Mouse (Mus musculus) forebrain, embryonic 15.5 days (tissue): Measurements from ENCODE around the gene Akap13. TPM values are rescaled to one million over a fixed set of nuclear protein-coding genes. Genes with fewer than 3 reads are reported as not detected.
"Not testable (repeated sequence)": the region's sequence is repeated elsewhere in the genome, so short reads cannot be mapped to it uniquely, and the experiment has no call there.

Experiments used
- ATAC-seq: fragments of 200-750 bp; cut with Nextera tagmentation; replicated peaks from 2 replicates; pipeline ENCODE4 v1.8.0; 2017; ENCODE audit warnings: mild to moderate bottlenecking, moderate TSS enrichment, moderate library complexity
- H3K27ac ChIP-seq: fragments of 300-500 bp; sonication (generic); replicated peaks from 2 replicates; pipeline ENCODE4 v1.5.1; 2015; ENCODE audit warnings: mild to moderate bottlenecking, inconsistent platforms
- H3K27me3 ChIP-seq: fragments of 300-500 bp; sonication (generic); 2 replicates; pipeline ENCODE4 v1.6.1; 2015; ENCODE audit warnings: inconsistent platforms
- H3K36me3 ChIP-seq: fragments of 300-500 bp; sonication (generic); 2 replicates; pipeline ENCODE4 v1.6.1; 2015; ENCODE audit warnings: mild to moderate bottlenecking, inconsistent platforms
- H3K4me1 ChIP-seq: fragments of 300-500 bp; sonication (generic); 2 replicates; pipeline ENCODE4 v1.6.1; 2015; ENCODE audit warnings: inconsistent platforms
- H3K4me2 ChIP-seq: fragments of 300-500 bp; sonication (generic); replicated peaks from 2 replicates; pipeline ENCODE4 v1.6.1; 2015; ENCODE audit warnings: mild to moderate bottlenecking, inconsistent platforms
- H3K4me3 ChIP-seq: fragments of 300-500 bp; sonication (generic); 2 replicates; pipeline ENCODE4 v1.5.1; 2015; ENCODE audit warnings: mild to moderate bottlenecking, inconsistent platforms
- H3K9ac ChIP-seq: fragments of 300-500 bp; sonication (generic); replicated peaks from 2 replicates; pipeline ENCODE4 v1.6.1; 2015; ENCODE audit warnings: mild to moderate bottlenecking, inconsistent platforms
- H3K9me3 ChIP-seq: fragments of 300-500 bp; sonication (generic); 2 replicates; pipeline ENCODE4 v1.6.1; 2016; ENCODE audit warnings: inconsistent platforms
- WGBS: fragments of 180-500 bp; shearing (Covaris S2); methylation state at CpG from one replicate; pipeline ENCODE4 v1.1.7; 2015; ENCODE audit warnings: mixed read lengths; 5-methylcytosine and 5-hydroxymethylcytosine counted together
- polyA plus RNA-seq: library from polyadenylated mRNA; unstranded; fragments of >200 nt; fragmentation: Nextera tagmentation; extraction: Ambion mirVana; gene quantifications from 2 replicates; pipeline ENCODE4 v1.2.1, GENCODE M21; 2015

The Akap13 gene
- polyA plus RNA-seq, 1 experiment from 2014 or later = 13.3 TPM

DNA sequence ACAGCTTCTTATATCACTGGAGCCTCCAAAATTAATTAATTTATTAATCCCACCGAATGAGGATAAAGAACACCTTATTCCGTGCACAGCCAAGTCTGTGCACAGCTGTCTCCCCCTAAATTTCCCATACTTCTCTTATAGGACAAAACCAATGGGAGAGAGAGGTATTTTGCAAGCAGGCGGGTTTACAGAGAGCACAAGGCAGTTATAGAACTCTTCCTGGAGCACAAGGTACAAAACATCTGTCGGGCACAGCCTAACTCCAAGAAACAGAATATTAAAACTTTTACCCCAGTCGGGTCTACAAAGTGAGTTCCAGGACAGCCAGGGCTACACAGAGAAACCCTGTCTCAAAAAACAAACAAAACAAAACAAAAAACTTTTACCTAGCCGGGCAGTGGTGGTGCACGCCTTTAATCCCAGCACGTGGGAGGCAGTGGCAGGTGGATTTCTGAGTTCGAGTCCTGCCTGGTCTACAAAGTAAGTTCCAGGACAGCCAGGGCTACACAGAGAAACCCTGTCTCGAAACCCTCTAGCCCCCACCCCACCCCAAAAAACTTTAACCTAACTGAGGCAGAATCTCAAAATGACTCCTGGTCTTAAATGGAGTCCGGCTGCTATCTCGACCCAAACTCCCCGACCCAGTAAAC lies 326.1 kb downstream of the Akap13 start:
- WGBS = 4% methylated on average over 13 of the region's 13 CpGs
- no peaks in the 10 kb centered on the region for H3K4me1 ChIP-seq
- H3K27ac ChIP-seq = no peak overlapping the region
- peak; percentile 21; the same call in 1 of the 2 replicates for ATAC-seq
- H3K9ac ChIP-seq = peak overlapping the region; percentile 54
- H3K4me3 ChIP-seq = peak overlapping the region; percentile 61
- no peaks in the 10 kb centered on the region for H3K9me3 ChIP-seq
- no peaks in the 10 kb centered on the region for H3K36me3 ChIP-seq
- H3K4me2 ChIP-seq = peak overlapping the region; percentile 73
- no peaks in the 10 kb centered on the region for H3K27me3 ChIP-seq

DNA sequence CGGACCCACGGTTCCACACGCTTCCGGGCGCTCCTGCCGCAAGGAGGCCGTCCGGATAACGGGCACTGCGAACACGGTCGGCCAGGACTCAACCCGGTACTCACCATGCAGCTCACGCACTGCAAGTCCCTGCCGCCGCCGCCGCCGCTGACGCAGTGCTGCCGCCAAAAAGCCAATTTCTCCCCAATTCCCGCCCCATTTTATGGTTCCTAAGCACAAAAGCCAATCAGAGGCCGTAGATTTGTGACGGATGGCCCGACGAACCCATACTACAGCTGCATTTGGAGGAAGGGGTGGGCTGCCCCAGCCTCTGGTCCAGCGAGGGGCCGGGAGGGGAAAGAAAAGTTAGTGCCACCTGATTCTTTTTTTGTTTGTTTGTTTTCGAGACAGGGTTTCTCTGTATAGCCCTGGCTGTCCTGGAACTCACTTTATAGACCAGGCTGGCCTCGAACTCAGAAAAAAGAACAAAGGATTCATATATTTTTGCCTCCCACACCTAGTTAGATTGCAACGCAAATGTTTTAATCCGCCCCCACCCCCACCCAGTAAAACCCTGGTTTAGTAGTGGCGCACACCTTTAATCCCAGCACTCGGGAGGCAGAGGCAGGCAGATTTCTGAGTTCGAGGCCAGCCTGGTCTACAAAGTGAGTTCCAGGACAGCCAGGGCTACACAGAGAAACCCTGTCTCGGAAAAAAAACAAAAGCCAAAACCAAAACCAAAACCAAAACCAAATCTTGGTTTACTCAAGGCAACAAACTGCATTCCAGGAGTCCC lies 326.8 kb downstream of the Akap13 start:
- H3K4me2 ChIP-seq = peak overlapping the region; percentile 73
- no peak overlapping the region for H3K27ac ChIP-seq
- ATAC-seq = peak; percentile 97
- no peaks in the 10 kb centered on the region for H3K9me3 ChIP-seq
- no peaks in the 10 kb centered on the region for H3K4me1 ChIP-seq
- no peaks in the 10 kb centered on the region for H3K36me3 ChIP-seq
- peak overlapping the region; percentile 61 for H3K4me3 ChIP-seq
- peak overlapping the region; percentile 54 for H3K9ac ChIP-seq
- WGBS = 12% methylated on average over 36 of the region's 36 CpGs
- no peaks in the 10 kb centered on the region for H3K27me3 ChIP-seq

GRCm38 (mm10) chr7:75782723-75783011 lies 327.3 kb downstream of the Akap13 start:
- Histone ChIP-seq H3K36me3 (no peaks in the 10 kb centered on the region), H3K27me3 (no peaks in the 10 kb centered on the region), H3K9ac (no peak overlapping the region), H3K4me3 (no peak overlapping the region), H3K4me2 (no peak overlapping the region), H3K9me3 (no peaks in the 10 kb centered on the region), H3K27ac (no peak overlapping the region), H3K4me1 (no peaks in the 10 kb centered on the region)
- ATAC-seq = no peak
- WGBS = 93% methylated on average over 3 of the region's 3 CpGs

GRCm38 (mm10) chr7:75785388-75786328 lies 330.3 kb downstream of the Akap13 start:
- H3K27ac ChIP-seq = no peak overlapping the region
- no peaks in the 10 kb centered on the region for H3K4me1 ChIP-seq
- H3K9me3 ChIP-seq = no peaks in the 10 kb centered on the region
- H3K27me3 ChIP-seq = no peaks in the 10 kb centered on the region
- H3K9ac ChIP-seq = no peak overlapping the region
- WGBS = 92% methylated on average over 14 of the region's 14 CpGs
- no peak for ATAC-seq
- no peak overlapping the region for H3K4me3 ChIP-seq
- H3K4me2 ChIP-seq = no peak overlapping the region
- no peaks in the 10 kb centered on the region for H3K36me3 ChIP-seq

DNA sequence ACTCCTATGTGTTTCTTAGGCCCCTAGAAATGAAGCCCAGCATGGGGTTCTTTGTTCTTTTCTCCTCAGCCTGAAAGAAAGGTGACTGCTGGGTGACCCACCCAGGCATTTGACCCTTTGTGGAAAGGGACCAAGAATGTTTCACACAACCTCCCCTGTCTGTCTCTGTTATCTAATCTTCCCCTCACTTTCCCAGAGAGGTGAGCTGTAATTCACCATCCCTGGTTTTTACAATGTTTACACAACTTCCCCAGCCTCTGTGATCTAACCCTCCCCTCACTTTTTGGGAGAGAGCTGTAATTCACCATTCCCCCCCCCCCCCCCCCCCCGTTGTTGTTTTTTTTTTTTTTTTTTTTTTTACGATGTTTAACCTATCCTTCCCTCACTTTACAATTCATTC lies 331.5 kb downstream of the Akap13 start:
- H3K36me3 ChIP-seq = no peaks in the 10 kb centered on the region
- no peak overlapping the region for H3K27ac ChIP-seq
- no peaks in the 10 kb centered on the region for H3K4me1 ChIP-seq
- H3K9ac ChIP-seq = no peak overlapping the region
- ATAC-seq = no peak
- H3K27me3 ChIP-seq = no peaks in the 10 kb centered on the region
- H3K4me2 ChIP-seq = no peak overlapping the region
- H3K4me3 ChIP-seq = no peak overlapping the region
- WGBS = 50% methylated on average over 1 of the region's 2 CpGs
- H3K9me3 ChIP-seq = no peaks in the 10 kb centered on the region

- 79% methylated on average over 3 of the region's 3 CpGs for WGBS
- Histone ChIP-seq H3K4me1 (no peaks in the 10 kb centered on the region), H3K27me3 (no peaks in the 10 kb centered on the region)
Observed at GRCm38 (mm10) chr7:75787371-75787770, 332.0 kb downstream of the Akap13 start.

DNA sequence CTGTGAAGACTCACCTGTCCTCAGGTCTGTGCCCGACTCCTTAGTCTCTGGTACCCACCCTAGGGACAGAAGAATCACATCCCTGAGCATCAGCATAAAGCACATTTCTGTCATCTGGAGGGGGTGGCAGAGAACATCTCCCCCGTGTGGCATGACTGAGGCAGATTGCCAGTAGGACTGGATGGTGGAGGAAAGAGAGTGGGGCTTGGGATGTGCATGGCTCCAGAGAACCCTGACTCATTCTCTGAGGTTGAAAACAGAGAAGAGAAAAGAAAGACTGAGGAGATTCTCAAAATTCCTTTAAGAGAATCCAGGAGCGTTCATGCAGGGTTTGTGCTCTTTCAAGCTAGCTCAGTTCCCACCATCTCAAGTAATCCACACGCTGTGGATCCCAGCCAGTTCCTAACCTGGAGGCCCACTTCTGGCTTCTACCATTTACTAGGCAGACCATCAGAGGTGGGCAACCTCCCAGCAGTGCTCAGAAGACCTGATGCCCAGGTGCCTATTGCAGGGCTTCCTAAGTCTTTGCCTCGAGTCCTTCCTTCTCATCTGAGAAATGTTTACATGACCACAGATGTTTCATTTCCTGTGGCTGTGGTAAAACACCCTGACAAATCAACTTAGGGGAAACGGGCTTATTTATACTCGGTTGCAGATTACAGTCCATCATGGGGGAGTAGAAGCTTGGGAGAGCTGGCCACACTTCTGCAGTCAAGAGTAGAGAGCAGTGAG lies 332.9 kb downstream of the Akap13 start:
- H3K36me3 ChIP-seq, ATAC-seq, H3K4me2 ChIP-seq, H3K27me3 ChIP-seq, H3K27ac ChIP-seq, H3K4me3 ChIP-seq, H3K9ac ChIP-seq, H3K9me3 ChIP-seq, H3K4me1 ChIP-seq: not testable (repeated sequence)
- WGBS = 80% methylated on average over 5 of the region's 7 CpGs

More at GRCm38 (mm10) chr7:75787371-75787770, 332.0 kb downstream of the Akap13 start:
- no peak for ATAC-seq
- Histone ChIP-seq H3K9ac (no peak overlapping the region), H3K4me2 (no peak overlapping the region), H3K36me3 (no peaks in the 10 kb centered on the region), H3K27ac (no peak overlapping the region), H3K9me3 (no peaks in the 10 kb centered on the region), H3K4me3 (no peak overlapping the region)

GRCm38 (mm10) chr7:75788801-75789135 lies 333.4 kb downstream of the Akap13 start:
- 91% methylated on average over 3 of the region's 3 CpGs for WGBS
- H3K27me3 ChIP-seq, H3K9ac ChIP-seq, H3K4me2 ChIP-seq, H3K9me3 ChIP-seq, H3K4me1 ChIP-seq, ATAC-seq, H3K27ac ChIP-seq, H3K36me3 ChIP-seq, H3K4me3 ChIP-seq: not testable (repeated sequence)

DNA sequence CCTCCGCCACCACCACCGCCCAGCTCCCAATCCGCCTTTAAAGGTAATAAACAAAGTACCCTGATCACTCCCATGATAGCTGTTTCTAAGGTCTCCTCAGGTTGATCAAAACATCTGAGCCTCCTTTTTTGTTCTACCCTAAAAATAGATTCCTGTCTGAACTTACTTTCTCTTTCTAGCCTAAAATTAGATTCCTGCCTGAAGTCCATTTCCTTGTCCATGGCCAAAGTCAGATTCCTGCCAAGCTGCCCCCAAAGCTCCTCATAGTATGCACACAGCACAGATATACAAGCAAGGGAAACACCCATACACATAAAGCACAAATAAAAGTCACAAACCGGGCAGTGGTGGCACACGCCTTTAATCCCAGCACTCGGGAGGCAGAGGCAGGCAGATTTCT lies 334.4 kb downstream of the Akap13 start:
- 98% methylated on average over 6 of the region's 6 CpGs for WGBS
- H3K4me1 ChIP-seq = no peaks in the 10 kb centered on the region

DNA sequence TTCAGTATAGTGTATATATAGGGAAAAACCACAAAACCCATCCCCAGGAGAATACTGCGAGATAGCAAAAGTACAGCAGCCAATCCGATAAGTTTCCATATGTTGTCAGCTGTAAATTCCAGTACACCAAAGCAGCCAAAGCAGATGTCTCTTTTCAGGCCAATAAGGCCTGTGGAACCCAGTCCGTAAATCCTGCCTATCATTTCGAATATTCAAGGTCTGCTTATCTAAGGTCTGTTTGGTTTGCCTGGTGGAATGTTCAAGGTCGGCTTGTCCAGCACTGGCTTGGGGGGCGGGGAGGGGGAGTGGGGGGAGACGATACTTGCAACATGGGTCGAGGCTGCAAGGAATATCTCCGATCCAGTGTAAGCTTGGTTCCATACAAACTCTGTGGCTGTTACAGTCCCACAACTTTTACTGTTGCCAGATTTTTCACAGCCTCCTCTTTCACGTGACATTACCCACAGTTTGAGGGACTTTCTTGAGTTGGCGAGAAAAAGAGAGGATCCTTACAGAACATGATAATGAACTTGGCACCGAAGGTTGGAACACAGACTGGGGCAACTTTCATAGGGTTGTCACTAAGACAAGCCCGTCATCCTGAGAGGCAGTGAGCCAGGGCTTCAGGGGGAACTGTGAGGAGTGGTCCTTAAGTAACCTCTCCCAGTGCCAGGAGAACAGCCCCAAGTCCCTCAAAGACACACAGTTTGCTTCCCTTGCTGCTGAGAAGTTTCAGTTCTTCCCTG lies 335.9 kb downstream of the Akap13 start:
- not testable (repeated sequence) for H3K9ac ChIP-seq, H3K27me3 ChIP-seq, ATAC-seq, H3K4me2 ChIP-seq, H3K27ac ChIP-seq, H3K4me1 ChIP-seq, H3K36me3 ChIP-seq, H3K4me3 ChIP-seq, H3K9me3 ChIP-seq
- WGBS = 71% methylated on average over 13 of the region's 13 CpGs

More for the DNA sequence above, 334.4 kb downstream of the Akap13 start:
- Histone ChIP-seq H3K4me2 (no peak overlapping the region), H3K9me3 (no peaks in the 10 kb centered on the region), H3K27me3 (no peaks in the 10 kb centered on the region), H3K27ac (no peak overlapping the region), H3K36me3 (no peaks in the 10 kb centered on the region), H3K9ac (no peak overlapping the region), H3K4me3 (no peak overlapping the region)
- ATAC-seq = no peak

DNA sequence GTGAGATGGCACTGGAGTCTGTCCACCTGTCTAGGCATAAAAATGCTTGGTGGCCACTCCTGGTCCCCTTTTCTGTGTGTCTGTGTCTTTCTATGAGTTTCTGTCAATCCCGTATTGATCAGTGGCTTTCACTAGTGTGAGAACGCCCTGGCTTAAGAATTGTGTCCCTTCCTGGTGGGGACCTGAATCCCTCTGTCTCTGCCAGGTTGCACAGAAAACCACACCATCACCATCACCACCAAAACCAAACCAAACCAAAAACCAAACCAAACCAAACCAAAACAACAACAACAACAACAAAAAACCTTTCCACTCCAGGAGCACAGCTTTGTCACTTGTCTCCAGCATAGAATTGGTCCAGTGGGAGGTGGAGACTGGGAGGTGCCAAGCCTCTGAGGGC lies 337.8 kb downstream of the Akap13 start:
- no peak overlapping the region for H3K27ac ChIP-seq
- H3K36me3 ChIP-seq = no peaks in the 10 kb centered on the region
- 62% methylated on average over 2 of the region's 2 CpGs for WGBS
- H3K9ac ChIP-seq = no peak overlapping the region
- H3K27me3 ChIP-seq = no peaks in the 10 kb centered on the region
- H3K4me1 ChIP-seq = no peaks in the 10 kb centered on the region
- no peak overlapping the region for H3K4me2 ChIP-seq
- no peak for ATAC-seq
- no peak overlapping the region for H3K4me3 ChIP-seq
- H3K9me3 ChIP-seq = no peaks in the 10 kb centered on the region
